Mouse (Mus musculus) small intestine, adult 2 months (tissue): ENCODE measurements around the gene Ankrd11.

ENCODE experiments used
- CTCF ChIP-seq: fragments of 200-500 bp; IDR thresholded peaks from 2 replicates; pipeline ENCODE4 v1.5.1; 2012; ENCODE audit warnings: low read depth, mild to moderate bottlenecking, control low read depth, inconsistent platforms, low read length, moderate library complexity, mixed read lengths; ENCODE audit not compliant: insufficient replicate concordance, insufficient read length; ENCODE audit errors: extremely low read depth
- POLR2A ChIP-seq: fragments of 200-500 bp; IDR thresholded peaks from 2 replicates; pipeline ENCODE4 v1.6.1; 2012; ENCODE audit warnings: low read depth, mild to moderate bottlenecking, control low read depth, inconsistent platforms, low read length, moderate library complexity

DNA sequence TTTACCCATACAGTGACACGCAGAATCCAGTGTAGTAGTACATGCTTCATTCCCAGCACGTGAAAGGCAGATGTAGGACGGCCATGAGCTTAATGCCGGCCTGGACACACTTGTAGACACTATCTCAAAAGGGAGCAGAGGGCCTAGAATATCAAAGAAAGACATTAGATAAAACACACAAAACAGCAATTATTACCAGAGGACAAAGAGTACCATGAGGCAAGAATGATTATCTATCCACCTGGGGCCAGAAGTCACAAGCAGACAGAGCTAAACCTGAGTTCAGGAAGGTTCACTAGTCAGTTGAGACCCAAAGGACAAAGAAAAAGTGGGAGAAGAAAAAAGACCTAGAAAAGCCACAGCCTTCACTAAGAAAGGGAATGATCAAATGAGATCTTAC is 24.9 kb downstream of the Ankrd11 start:
- TF ChIP-seq POLR2A (no peak), CTCF (no peak)
